Mouse (Mus musculus) monocyte, adult 5-6 weeks (primary cell): ENCODE results near the gene Zfp280d. TPM values are rescaled to one million over a fixed set of nuclear protein-coding genes. Genes with fewer than 3 reads are reported as not detected.
A peak's percentile ranks its signal among the peaks of the same experiment; 100 is the strongest.

Experiments
- ATAC-seq: fragments of 153-309, 156-312 bp; replicated peaks from 2 replicates; pipeline ENCODE4 v1.8.0; 2017; ENCODE audit warnings: mild to moderate bottlenecking; ENCODE audit not compliant: low TSS enrichment, insufficient number of reproducible peaks, severe bottlenecking, poor library complexity, low FRiP score
- total RNA-seq: library from RNA; stranded (forward); fragments of 200-1000, 200-491, 200-594 nt; gene quantifications from 3 replicates; pipeline ENCODE4 v1.2.3, GENCODE M21; 2017

The Zfp280d gene
- total RNA-seq, 1 experiment from 2014 or later, result 39.4 TPM

DNA sequence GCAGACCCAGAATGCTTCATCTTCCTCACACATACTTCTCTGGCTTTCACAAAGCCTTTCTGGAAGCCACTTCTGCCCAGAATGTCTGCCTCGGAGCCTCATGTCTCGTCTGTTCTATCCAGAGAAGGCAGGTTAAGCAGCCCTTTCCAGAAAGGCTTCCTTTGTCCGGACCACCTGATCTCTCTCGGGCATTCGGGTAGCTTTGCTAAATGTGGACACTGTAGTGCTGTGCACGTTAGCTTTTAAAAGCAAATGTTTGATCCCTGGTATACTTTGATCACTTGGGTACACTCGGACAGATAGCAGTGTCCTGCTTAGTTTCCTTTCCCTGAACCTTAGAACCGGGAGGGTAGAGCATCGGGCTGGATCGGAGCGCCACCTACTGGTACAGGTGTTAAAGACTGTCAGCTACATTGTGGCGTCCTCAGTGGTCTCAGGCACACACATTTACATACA is 133.5 kb downstream of the Zfp280d start:
- peak; percentile 72 for ATAC-seq

DNA sequence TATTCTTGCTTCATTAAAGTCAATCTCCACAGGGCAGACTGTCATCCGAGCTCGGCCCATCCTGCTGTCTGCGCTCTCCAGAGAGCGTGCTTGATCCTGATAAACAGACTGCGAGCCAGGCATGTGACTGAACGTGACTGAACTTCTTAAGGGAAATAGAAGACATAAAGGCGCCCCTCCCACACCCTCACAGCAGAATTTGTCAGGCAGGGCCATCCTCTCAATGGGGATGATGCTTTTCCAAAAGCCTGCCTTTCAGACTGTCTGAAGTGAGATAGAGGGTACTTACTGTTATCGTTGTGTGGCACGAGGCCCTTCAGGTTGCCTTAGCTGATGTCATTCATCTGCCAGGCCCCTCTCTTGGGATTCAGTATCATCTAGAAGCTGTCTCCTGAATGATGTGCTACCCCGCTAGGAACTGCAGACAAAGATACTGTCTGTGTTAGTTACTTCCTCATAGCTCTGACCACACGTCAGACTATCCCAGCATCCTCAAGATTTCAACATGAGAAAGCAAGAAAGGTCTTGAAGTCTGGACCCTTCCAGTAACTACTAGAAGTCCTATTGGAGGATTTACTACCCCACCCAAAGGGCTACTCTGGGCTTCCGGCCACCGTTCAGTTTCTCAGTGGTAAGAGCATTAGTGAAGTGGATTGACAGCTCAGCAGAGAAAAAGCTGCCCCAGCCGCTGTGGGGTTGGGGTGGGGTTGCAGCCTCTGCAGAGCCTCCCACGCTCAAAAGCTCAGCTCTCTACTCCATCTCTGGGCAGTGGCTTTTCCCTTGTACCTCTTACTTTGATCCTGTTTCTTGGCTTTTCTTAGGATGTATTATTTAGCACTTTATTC is 134.9 kb downstream of the Zfp280d start:
- ATAC-seq, result no peak

DNA sequence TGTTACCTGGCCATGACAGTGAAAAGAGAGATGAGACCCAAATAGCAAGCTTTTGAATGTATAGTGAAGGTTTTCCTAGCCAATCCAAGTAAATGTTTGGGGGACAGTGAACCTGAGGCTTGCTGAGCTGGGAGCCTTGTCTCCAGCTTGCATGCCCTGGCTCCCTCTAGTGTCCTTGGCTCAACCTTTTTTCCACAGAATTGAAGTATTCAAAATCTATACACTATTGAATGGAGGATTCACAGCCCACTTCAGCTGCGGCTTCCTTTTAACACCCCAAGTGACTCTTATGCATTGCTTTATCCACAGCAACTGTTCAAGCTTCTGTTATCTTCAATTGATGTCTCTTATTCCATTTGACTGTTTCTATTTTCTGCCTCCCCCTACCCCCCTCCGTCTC is 137.1 kb downstream of the Zfp280d start:
- no peak for ATAC-seq

Other genes with a start within 250 kb of the Zfp280d start
- gene Tcf12, start 163.0 kb upstream of the Zfp280d start, total RNA-seq, result 33.0 to 73.0 TPM (median 36.9 TPM) in 3 replicates
- gene Mns1, start 163.2 kb downstream of the Zfp280d start, total RNA-seq, result 0.48 to 1.6 TPM (median 1.1 TPM) in 3 replicates
- gene Tex9, start 217.4 kb downstream of the Zfp280d start, total RNA-seq, result 10.7 to 58.1 TPM (median 11.2 TPM) in 3 replicates